Mouse (Mus musculus): Measurements from ENCODE around the gene Rab21. TPM values are rescaled to one million over a fixed set of nuclear protein-coding genes. Genes with fewer than 3 reads are reported as not detected.
"Not testable (repeated sequence)": the region's sequence is repeated elsewhere in the genome, so short reads cannot be mapped to it uniquely, and the experiment has no call there.

Gene Rab21
- polyA plus RNA-seq, 1 experiment from 2014 or later = 15.9 TPM

- ATAC-seq = no peak
- WGBS = 87% methylated on average over 5 of the region's 5 CpGs
- TF ChIP-seq CTCF (IDR thresholded peaks at IDR 0.05; ENCODE audit: low read depth) = no peak
- no peak overlapping the region for H3K4me2 ChIP-seq (replicated peaks; ENCODE audit: low read depth)
- no peaks in the 10 kb centered on the region for H3K27me3 ChIP-seq (replicated peaks; ENCODE audit: control insufficient read depth, insufficient read depth, low read length)
- H3K27ac ChIP-seq (ENCODE audit: low read depth, low read length) = no peak overlapping the region
- H3K9ac ChIP-seq (ENCODE audit: low read depth, low read length) = no peak overlapping the region
- no peaks in the 10 kb centered on the region for H3K9me3 ChIP-seq (ENCODE audit: control insufficient read depth)
- no peaks in the 10 kb centered on the region for H3K36me3 ChIP-seq (ENCODE audit: control insufficient read depth, insufficient read depth)
- no peak overlapping the region for H3K4me3 ChIP-seq (ENCODE audit: low read depth, low read length)
- no peaks in the 10 kb centered on the region for H3K4me1 ChIP-seq (replicated peaks; ENCODE audit: control insufficient read depth, insufficient read depth, low read length)
These were observed 6.1 kb upstream of the Rab21 start for GRCm38 (mm10) chr10:115321317-115322035.

- H3K4me1 ChIP-seq (replicated peaks; ENCODE audit: control insufficient read depth, insufficient read depth, low read length); H3K27me3 ChIP-seq (replicated peaks; ENCODE audit: control insufficient read depth, insufficient read depth, low read length); H3K4me3 ChIP-seq (ENCODE audit: low read depth, low read length); H3K9ac ChIP-seq (ENCODE audit: low read depth, low read length); H3K27ac ChIP-seq (ENCODE audit: low read depth, low read length); ATAC-seq; H3K4me2 ChIP-seq (replicated peaks; ENCODE audit: low read depth); H3K36me3 ChIP-seq (ENCODE audit: control insufficient read depth, insufficient read depth); H3K9me3 ChIP-seq (ENCODE audit: control insufficient read depth): not testable (repeated sequence)
- WGBS = 63% methylated on average over 3 of the region's 3 CpGs
- 0 out of 2 replicates have a peak, but pooled peaks have one; percentile 9 for TF ChIP-seq CTCF (IDR thresholded peaks at IDR 0.05; ENCODE audit: low read depth)
These were observed 3.0 kb upstream of the Rab21 start for GRCm38 (mm10) chr10:115318388-115318787.

- H3K27ac ChIP-seq (ENCODE audit: low read depth, low read length) = peak overlapping the region; percentile 95
- H3K9me3 ChIP-seq (ENCODE audit: control insufficient read depth) = no peaks in the 10 kb centered on the region
- WGBS = 65% methylated on average over 11 of the region's 11 CpGs
- H3K27me3 ChIP-seq (replicated peaks; ENCODE audit: control insufficient read depth, insufficient read depth, low read length) = no peaks in the 10 kb centered on the region
- H3K9ac ChIP-seq (ENCODE audit: low read depth, low read length) = peak overlapping the region; percentile 97; the same call in 1 of the 2 replicates
- H3K4me3 ChIP-seq (ENCODE audit: low read depth, low read length) = peak overlapping the region; percentile 98; the same call in 1 of the 2 replicates
- H3K36me3 ChIP-seq (ENCODE audit: control insufficient read depth, insufficient read depth) = no peaks in the 10 kb centered on the region
- H3K4me1 ChIP-seq (replicated peaks; ENCODE audit: control insufficient read depth, insufficient read depth, low read length) = 0 out of 2 replicates have a peak, but pooled peaks cover 9% of the 10 kb centered on the region
- ATAC-seq = no peak
- TF ChIP-seq CTCF (IDR thresholded peaks at IDR 0.05; ENCODE audit: low read depth) = no peak
- peak overlapping the region; percentile 85 for H3K4me2 ChIP-seq (replicated peaks; ENCODE audit: low read depth)
These were observed 919 bp upstream of the Rab21 start for GRCm38 (mm10) chr10:115316313-115316712.

GRCm38 (mm10) chr10:115314582-115315452, 577 bp downstream of the Rab21 start:
- peak; percentile 31 for ATAC-seq
- WGBS = under 1% methylated on average over 50 of the region's 73 CpGs
- no peak for TF ChIP-seq CTCF (IDR thresholded peaks at IDR 0.05; ENCODE audit: low read depth)
- H3K9me3 ChIP-seq (ENCODE audit: control insufficient read depth) = no peaks in the 10 kb centered on the region
- peak overlapping the region; percentile 97 for H3K9ac ChIP-seq (ENCODE audit: low read depth, low read length)
- H3K36me3 ChIP-seq (ENCODE audit: control insufficient read depth, insufficient read depth) = no peaks in the 10 kb centered on the region
- peak overlapping the region; percentile 85 for H3K4me2 ChIP-seq (replicated peaks; ENCODE audit: low read depth)
- H3K4me3 ChIP-seq (ENCODE audit: low read depth, low read length) = peak overlapping the region; percentile 98
- 0 out of 2 replicates have a peak, but pooled peaks cover 12% of the 10 kb centered on the region for H3K4me1 ChIP-seq (replicated peaks; ENCODE audit: control insufficient read depth, insufficient read depth, low read length)
- peak overlapping the region; percentile 95 for H3K27ac ChIP-seq (ENCODE audit: low read depth, low read length)
- H3K27me3 ChIP-seq (replicated peaks; ENCODE audit: control insufficient read depth, insufficient read depth, low read length) = no peaks in the 10 kb centered on the region

GRCm38 (mm10) chr10:115314287-115314581, 1.2 kb downstream of the Rab21 start:
- WGBS = 3% methylated on average over 6 of the region's 6 CpGs
- H3K4me2 ChIP-seq (replicated peaks; ENCODE audit: low read depth) = peak overlapping the region; percentile 85
- TF ChIP-seq CTCF (IDR thresholded peaks at IDR 0.05; ENCODE audit: low read depth) = no peak
- ATAC-seq = no peak
- H3K4me1 ChIP-seq (replicated peaks; ENCODE audit: control insufficient read depth, insufficient read depth, low read length) = 0 out of 2 replicates have a peak, but pooled peaks cover 12% of the 10 kb centered on the region
- peak overlapping the region; percentile 95 for H3K27ac ChIP-seq (ENCODE audit: low read depth, low read length)
- H3K9ac ChIP-seq (ENCODE audit: low read depth, low read length) = peak overlapping the region; percentile 97
- H3K4me3 ChIP-seq (ENCODE audit: low read depth, low read length) = peak overlapping the region; percentile 98
- H3K27me3 ChIP-seq (replicated peaks; ENCODE audit: control insufficient read depth, insufficient read depth, low read length) = no peaks in the 10 kb centered on the region
- no peaks in the 10 kb centered on the region for H3K36me3 ChIP-seq (ENCODE audit: control insufficient read depth, insufficient read depth)
- no peaks in the 10 kb centered on the region for H3K9me3 ChIP-seq (ENCODE audit: control insufficient read depth)

- Histone ChIP-seq H3K4me1 (replicated peaks; ENCODE audit: control insufficient read depth, insufficient read depth, low read length) (0 out of 2 replicates have a peak, but pooled peaks cover 12% of the 10 kb centered on the region), H3K9ac (ENCODE audit: low read depth, low read length) (peak overlapping the region; percentile 97; the same call in 1 of the 2 replicates), H3K27ac (ENCODE audit: low read depth, low read length) (peak overlapping the region; percentile 95; the same call in 1 of the 2 replicates), H3K9me3 (ENCODE audit: control insufficient read depth) (no peaks in the 10 kb centered on the region), H3K4me3 (ENCODE audit: low read depth, low read length) (peak overlapping the region; percentile 98), H3K27me3 (replicated peaks; ENCODE audit: control insufficient read depth, insufficient read depth, low read length) (no peaks in the 10 kb centered on the region), H3K36me3 (ENCODE audit: control insufficient read depth, insufficient read depth) (no peaks in the 10 kb centered on the region), H3K4me2 (replicated peaks; ENCODE audit: low read depth) (peak overlapping the region; percentile 85)
- 64% methylated on average over 14 of the region's 14 CpGs for WGBS
- no peak for ATAC-seq
- TF ChIP-seq CTCF (IDR thresholded peaks at IDR 0.05; ENCODE audit: low read depth) = no peak
These were observed 1.6 kb downstream of the Rab21 start for GRCm38 (mm10) chr10:115313641-115314286.
